Mouse (Mus musculus): Measurements from ENCODE around the gene Rnd2. TPM values are rescaled to one million over a fixed set of nuclear protein-coding genes. Genes with fewer than 3 reads are reported as not detected.
A peak's percentile ranks its signal among the peaks of the same experiment; 100 is the strongest.
"Not testable (repeated sequence)": the region's sequence is repeated elsewhere in the genome, so short reads cannot be mapped to it uniquely, and the experiment has no call there.

Gene Rnd2
- total RNA-seq, 2 experiments from 2014 or later: 111 to 120 TPM

DNA sequence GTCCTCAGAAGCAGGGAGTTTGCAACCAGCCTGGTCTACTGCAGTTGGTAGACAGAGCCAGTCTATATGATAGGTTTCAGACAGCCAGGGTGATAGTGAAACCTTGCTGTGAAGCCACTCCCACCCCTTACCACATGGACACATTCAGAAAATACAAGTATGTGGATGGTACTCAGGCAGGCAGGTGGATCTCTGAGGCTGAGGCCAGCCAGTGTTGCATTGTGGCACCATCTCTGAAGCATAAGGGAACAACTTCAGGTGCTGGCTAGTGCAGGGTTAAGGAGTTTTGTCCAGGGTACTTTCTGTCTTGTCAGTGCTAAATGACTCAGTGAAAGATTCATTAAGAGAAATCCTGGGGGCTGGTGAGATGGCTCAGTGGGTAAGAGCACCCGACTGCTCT is 18.5 kb upstream of the Rnd2 start:
- DNase-seq (ENCODE audit: low spot score in 2 of 2): no peak

GRCm38 (mm10) chr11:101446860-101447259 is 17.9 kb upstream of the Rnd2 start:
- not testable (repeated sequence) for DNase-seq (ENCODE audit: low spot score in 2 of 2)

GRCm38 (mm10) chr11:101447786-101448185 is 17.0 kb upstream of the Rnd2 start:
- DNase-seq (ENCODE audit: low spot score in 2 of 2): no peak

- DNase-seq (ENCODE audit: low spot score in 2 of 2): no peak
Measured at GRCm38 (mm10) chr11:101448274-101448746, 16.5 kb upstream of the Rnd2 start, which contains the start of gene Ifi35. TSS of gene Ifi35 (plus strand) at chr11:101448407.

DNA sequence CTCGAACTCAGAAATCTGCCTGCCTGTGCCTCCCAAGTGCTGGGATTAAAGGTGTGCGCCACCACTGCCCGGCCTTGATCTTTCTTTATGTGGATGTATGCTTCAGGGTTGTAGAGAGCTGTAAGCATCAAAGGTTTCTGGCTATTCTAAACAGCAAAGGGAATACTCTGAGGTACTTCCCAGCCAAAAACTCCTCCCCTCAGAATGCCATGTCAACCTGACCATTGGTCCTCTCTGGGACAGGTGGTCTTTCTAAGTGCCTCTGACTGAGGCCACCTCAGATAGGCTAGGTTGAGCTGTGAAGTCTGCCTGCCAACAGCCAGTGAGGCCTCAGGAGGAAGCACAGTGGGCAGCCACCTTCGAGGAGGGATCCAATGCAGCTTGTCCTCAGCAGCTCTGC is 15.9 kb upstream of the Rnd2 start:
- DNase-seq (ENCODE audit: low spot score in 2 of 2): no peak

DNA sequence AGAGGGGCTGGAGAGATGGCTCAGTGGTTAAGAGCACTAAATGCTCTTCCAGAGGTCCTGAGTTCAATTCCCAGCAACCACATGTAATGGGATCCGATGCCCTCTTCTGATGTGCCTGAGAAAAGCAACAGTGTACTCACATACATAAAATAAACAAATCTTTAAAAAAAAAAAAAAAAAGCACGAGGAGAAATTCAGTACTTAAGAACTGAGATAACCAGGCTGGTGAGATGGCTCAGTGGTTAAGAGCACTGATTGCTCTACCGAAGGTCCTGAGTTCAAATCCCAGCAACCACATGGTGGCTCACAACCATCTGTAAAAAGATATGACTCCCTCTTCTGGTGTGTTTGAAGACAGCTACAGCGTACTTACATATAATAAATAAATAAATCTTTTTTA is 15.2 kb upstream of the Rnd2 start:
- DNase-seq (ENCODE audit: low spot score in 2 of 2): not testable (repeated sequence)

DNA sequence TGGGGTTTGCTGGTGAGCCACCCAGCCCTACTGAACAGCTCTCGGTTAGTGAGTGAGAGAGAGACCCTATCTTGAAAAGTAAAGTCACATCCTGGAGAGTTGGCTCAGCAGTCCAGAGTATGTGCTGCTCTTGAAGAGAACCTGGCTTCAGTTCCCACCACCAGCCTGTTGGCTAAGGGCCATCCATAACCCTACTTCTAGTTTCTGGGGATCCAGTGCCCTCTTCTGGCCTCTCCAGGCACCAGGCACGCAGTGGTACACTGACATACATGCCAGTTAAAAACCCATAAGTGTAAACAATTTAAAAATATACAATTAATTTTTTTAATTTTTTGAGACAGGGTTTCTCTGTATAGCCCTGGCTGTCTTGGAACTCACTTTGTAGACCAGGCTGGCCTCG is 14.4 kb upstream of the Rnd2 start:
- DNase-seq (ENCODE audit: low spot score in 2 of 2): no peak

DNA sequence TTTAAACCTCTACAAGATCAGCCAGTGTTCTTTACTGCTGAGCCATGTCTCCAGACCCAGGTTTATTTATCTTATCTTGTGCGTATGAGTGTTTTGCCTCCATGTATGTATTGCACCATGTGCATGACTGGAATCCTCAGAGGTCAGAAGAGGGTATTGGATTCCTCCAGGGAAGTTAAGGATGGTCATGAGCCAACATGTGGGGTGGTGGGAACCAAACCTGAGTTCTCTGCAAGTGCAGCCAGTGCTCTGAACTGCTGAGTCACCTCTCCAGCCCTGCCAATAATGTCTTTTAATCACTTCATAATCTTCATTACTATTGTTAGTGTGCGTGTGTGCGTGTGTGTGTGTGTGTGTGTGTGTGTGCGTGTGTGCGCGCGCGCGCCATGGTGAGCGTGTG is 13.3 kb upstream of the Rnd2 start:
- DNase-seq (ENCODE audit: low spot score in 2 of 2): no peak

DNA sequence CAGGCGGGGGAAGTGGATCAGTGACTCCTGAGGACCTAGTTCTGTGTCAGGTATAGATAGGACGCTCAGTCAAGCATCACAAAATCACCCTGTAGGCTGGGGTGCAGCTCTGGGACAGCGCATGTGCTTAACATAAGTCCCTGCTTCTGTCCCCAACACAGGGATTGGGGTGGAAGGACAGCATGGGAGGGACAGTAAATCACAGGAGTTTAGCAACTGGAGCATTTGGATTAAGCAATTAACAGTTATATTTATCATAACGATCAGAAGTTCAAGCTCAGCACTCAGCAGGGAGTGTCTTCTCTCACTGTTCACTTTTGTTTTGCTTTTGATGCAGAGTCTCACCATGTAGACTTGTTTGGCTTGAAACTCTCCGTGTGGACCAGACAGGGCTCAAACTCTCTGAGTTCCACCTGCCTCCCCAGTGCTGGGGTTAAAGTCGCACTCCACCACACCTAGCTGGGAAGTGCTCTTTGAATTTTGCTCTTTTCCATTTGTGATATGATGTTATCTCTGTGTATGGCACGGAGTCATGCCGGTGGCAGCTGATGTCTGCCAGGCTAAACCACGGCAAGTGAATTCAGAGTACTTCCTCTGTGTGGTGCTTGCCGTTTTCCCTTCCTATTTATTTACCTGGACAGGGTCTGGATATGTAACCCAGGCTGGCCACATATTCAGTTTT is 12.6 kb upstream of the Rnd2 start:
- no peak for DNase-seq (ENCODE audit: low spot score in 2 of 2)

GRCm38 (mm10) chr11:101454702-101455101 is 10.1 kb upstream of the Rnd2 start:
- no peak for DNase-seq (ENCODE audit: low spot score in 2 of 2)

DNA sequence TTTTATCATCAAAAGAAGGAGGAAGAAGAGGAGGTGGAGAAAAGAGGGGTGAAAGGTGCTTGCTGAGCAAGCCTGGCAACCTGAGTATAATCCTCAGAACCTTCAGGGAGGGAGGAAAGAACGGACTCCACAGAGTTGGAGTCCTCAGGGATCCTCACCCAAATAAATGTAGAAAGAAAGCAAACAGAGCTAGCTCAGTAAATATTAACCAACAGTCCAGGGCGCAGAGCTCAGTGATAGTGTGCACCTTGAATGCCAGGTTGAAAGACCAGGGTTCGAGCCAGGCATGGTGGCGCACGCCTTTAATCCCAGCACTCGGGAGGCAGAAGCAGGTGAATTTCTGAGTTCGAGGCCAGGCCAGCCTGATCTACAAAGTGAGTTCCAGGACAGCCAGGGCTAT is 9.2 kb upstream of the Rnd2 start:
- no peak for DNase-seq (ENCODE audit: low spot score in 2 of 2)

DNA sequence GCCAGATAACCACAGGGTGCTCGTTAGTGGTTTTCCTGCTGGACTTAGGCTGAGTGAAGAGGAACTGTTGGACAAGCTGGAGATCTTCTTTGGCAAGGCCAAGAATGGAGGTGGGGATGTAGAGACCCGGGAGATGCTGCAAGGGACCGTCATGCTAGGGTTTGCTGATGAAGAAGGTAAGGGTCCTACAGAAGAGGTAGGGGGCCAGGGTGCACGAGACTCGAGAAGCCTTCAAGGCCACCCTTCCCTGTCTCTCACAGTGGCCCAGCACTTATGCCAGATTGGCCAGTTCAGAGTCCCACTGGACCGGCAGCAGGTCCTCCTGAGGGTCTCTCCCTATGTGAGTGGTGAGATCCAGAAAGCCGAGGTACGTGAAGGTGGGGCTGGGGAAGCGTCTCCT is 7.2 kb upstream of the Rnd2 start:
- DNase-seq (ENCODE audit: low spot score in 2 of 2): no peak

DNA sequence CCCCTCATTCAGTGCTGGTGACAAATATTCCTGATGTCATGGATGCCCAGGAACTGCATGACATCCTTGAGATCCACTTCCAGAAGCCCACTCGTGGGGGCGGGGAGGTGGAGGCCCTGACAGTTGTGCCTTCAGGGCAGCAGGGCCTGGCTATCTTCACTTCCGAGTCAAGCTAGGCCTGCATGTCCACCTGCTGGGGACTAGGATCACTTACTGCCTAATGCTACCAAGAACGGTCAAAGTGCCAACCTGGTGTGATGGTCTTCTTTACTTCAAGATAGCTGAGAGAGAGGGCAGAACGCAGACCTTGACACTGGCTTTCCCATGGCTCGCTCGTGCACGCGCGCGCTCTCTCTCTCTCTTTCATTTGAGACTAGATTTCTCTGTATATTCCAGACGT is 6.6 kb upstream of the Rnd2 start:
- DNase-seq (ENCODE audit: low spot score in 2 of 2): no peak

GRCm38 (mm10) chr11:101459716-101460115 is 5.1 kb upstream of the Rnd2 start:
- no peak for DNase-seq (ENCODE audit: low spot score in 2 of 2)

- DNase-seq (ENCODE audit: low spot score in 2 of 2): no peak
Measured at GRCm38 (mm10) chr11:101460321-101460720, 4.5 kb upstream of the Rnd2 start.

DNA sequence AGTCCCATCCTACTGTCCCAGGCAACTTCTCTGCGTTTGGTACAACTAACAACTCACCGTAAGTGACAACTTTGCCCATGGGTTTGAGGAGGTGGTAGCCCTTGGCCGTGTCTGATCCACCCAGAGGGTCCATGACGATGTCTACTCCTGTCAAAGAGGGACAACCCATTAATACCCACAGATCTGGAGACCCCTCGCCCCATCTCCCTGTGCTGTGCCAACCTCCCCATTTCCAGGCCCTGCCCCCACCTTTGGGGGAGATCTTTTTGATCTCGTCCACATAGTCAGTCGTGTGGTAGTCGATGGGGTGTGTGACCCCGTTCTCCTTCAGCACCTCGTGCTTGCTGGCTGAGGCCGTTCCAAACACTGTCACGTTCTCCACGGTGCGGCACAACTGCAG is 2.7 kb upstream of the Rnd2 start:
- DNase-seq (ENCODE audit: low spot score in 2 of 2): no peak

DNA sequence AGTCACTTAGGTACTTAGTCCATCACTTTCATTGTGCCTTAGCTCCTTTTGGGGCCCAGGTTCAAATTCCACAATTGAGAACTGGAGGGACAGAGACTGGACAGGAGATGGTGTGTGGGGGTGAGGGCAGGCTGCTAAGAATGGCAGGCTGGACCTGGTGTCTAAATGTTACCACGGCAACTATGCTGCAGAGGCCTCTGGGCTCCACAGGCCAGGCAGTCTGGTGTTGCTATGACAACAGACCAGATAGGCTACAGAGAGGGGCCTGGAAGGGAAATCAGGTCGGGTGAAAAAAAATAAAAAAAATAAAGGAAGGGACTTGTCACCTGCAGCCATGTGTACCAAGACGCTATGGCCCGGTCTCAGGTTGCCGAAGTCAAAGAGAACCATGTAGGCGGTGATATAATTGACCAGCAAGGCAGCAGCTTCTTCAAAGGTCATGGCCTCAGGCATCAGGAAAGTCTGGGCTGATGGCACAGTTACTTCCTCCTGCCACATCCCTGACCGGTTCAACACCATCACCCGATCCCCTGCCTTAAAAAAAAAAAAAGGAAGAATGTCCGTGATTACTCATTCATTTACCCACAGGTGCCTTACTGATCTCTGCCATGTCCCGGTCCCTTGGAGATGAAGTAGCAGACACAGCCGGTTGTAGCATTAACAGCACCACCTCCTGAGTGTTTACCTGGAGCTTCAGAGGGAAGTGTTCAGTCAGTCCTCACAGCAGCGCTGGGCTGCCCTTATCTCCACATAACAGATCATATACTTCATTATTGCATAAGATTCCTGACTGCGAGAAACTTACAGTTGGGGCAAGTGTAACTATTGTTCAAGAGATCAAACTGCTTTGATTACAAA is 2.0 kb upstream of the Rnd2 start:
- no peak for DNase-seq (ENCODE audit: low spot score in 2 of 2)

GRCm38 (mm10) chr11:101465101-101465868 is 486 bp downstream of the Rnd2 start:
- DNase-seq (ENCODE audit: low spot score in 2 of 2): no peak

- DNase-seq (ENCODE audit: low spot score in 2 of 2): peak; percentile 19 to 53
Measured at GRCm38 (mm10) chr11:101465869-101466551, 1.2 kb downstream of the Rnd2 start, which contains the start of gene Vat1. TSS of gene Vat1 (minus strand) at chr11:101466230.

GRCm38 (mm10) chr11:101466552-101466950 is 1.8 kb downstream of the Rnd2 start:
- DNase-seq (ENCODE audit: low spot score in 2 of 2): not testable (repeated sequence)
